ENCODE assay signal across 8 mouse cellular contexts in genomic region chr9:31290201-31290862, GRCm38 (mm10). TPM values are rescaled to one million over a fixed set of nuclear protein-coding genes. Genes with fewer than 3 reads are reported as not detected.
A peak's percentile ranks its signal among the peaks of the same experiment; 100 is the strongest.
DNase-seq lines count a peak whose midpoint lies in the region; ATAC-seq and TF ChIP-seq lines count a peak whose summit lies in the region.

No protein-coding gene starts in this region.

- H3K9me3 ChIP-seq in lung, embryonic 14.5 days (ENCODE audit: low read depth, low read length), result no peaks in the 10 kb centered on the region

- no peak overlapping the region for H3K4me2 ChIP-seq in lung, embryonic 14.5 days

- ATAC-seq in lung, embryonic 14.5 days (ENCODE audit: insufficient read depth), result no peak
- no peak for ATAC-seq in activated CD4-positive, CD25-positive, alpha-beta regulatory T cell, adult 4 months

- no peak for TF ChIP-seq CTCF in left cerebral cortex, adult 2 months (IDR thresholded peaks at IDR 0.05)
- TF ChIP-seq CTCF in lung, embryonic 14.5 days (IDR thresholded peaks at IDR 0.05; ENCODE audit: low read depth), result no peak

- H3K4me1 ChIP-seq in lung, embryonic 14.5 days (ENCODE audit: insufficient read depth), result no peaks in the 10 kb centered on the region

- H3K36me3 ChIP-seq in lung, embryonic 14.5 days (ENCODE audit: insufficient read depth), result no peaks in the 10 kb centered on the region

- H3K27ac ChIP-seq in left cerebral cortex, adult 2 months, result no peak overlapping the region
- peak overlapping the region; percentile 50; the same call in 1 of the 2 replicates for H3K27ac ChIP-seq in lung, embryonic 14.5 days (ENCODE audit: low read depth)

- H3K9ac ChIP-seq in lung, embryonic 14.5 days, result no peak overlapping the region

- WGBS in lung, embryonic 14.5 days, result 79% methylated on average over 14 of the region's 14 CpGs

- H3K4me3 ChIP-seq in left cerebral cortex, adult 2 months, result no peak overlapping the region
- no peak overlapping the region for H3K4me3 ChIP-seq in lung, embryonic 14.5 days (ENCODE audit: low read depth, low read length)

- H3K27me3 ChIP-seq in lung, embryonic 14.5 days (ENCODE audit: insufficient read depth, low read length), result no peaks in the 10 kb centered on the region

- intact Hi-C loops in left cerebral cortex, adult 2 months (cut with DNase I), result no loop called here
- intact Hi-C loops in left cerebral cortex, postnatal 36 days (cut with DNase I), result no loop called here

- peak; percentile 24 to 29 for DNase-seq in left cerebral cortex, adult 2 months (ENCODE audit: extremely low spot score in 1 of 2, low spot score in 2 of 2)
- DNase-seq in left cerebral cortex, postnatal 36 days (ENCODE audit: low spot score in 2 of 2), result no peak
- peak; percentile 17 for DNase-seq in NIH3T3 (ENCODE audit: low read depth)
- peak; percentile 18 for DNase-seq in brain, embryonic 18.5 days (ENCODE audit: low read depth, low spot score)
- no peak for DNase-seq in lung, embryonic 14.5 days
- DNase-seq in embryo, embryonic 9.5 days (ENCODE audit: extremely low spot score), result no peak
- DNase-seq in kidney, postnatal 25 days, result no peak

RNA-seq across cellular contexts. Expression of gene Prdm10, which starts 10.0 kb away (rescaled TPM):
- 10 to 100 TPM; 23.1 to 24.5 TPM for total RNA-seq in left cerebral cortex, adult 2 months (2021)
- 10 to 100 TPM; 17.1 to 24.3 TPM for total RNA-seq in left cerebral cortex, postnatal 36 days (2021)
- polyA plus RNA-seq in lung, embryonic 14.5 days (2014; fragmentation: Nextera tagmentation; extraction: Ambion mirVana), result 5.7 and 6.7 TPM in 2 replicates
- 1 to 10 TPM; 7.3 to 7.8 TPM for polyA plus RNA-seq in activated CD4-positive, CD25-positive, alpha-beta regulatory T cell, adult 4 months (2017; shearing (Covaris generic))

Comparison
In these comparisons a context has a peak if more than half of its experiments do, and no peak if none do; other contexts are left out.
1. DNase-seq: peak in left cerebral cortex, adult 2 months (2 of 2), NIH3T3 (single experiment) and brain, embryonic 18.5 days (single experiment); none in left cerebral cortex, postnatal 36 days (0 of 2), lung, embryonic 14.5 days (single experiment), embryo, embryonic 9.5 days (single experiment) and kidney, postnatal 25 days (0 of 2).